Mouse (Mus musculus) neural tube, embryonic 14.5 days (tissue): ENCODE measurements around the gene Abcc1. TPM values are rescaled to one million over a fixed set of nuclear protein-coding genes. Genes with fewer than 3 reads are reported as not detected.

Source experiments
- ATAC-seq: fragments of 200-750 bp; cut with Nextera tagmentation; 2 replicates; pipeline ENCODE4 v1.8.0; 2017; ENCODE audit warnings: low read depth, mild to moderate bottlenecking, moderate TSS enrichment, moderate library complexity
- H3K27ac ChIP-seq: fragments of 300-500 bp; sonication (generic); 2 replicates; pipeline ENCODE4 v1.5.1; 2014; ENCODE audit warnings: low read depth, mild to moderate bottlenecking, control low read depth, low read length, moderate library complexity, mixed read lengths
- H3K27me3 ChIP-seq: fragments of 300-500 bp; sonication (generic); 2 replicates; pipeline ENCODE4 v1.6.1; 2014; ENCODE audit warnings: low read length; ENCODE audit not compliant: control insufficient read depth, insufficient read depth
- H3K36me3 ChIP-seq: fragments of 300-500 bp; sonication (generic); 2 replicates; pipeline ENCODE4 v1.6.1; 2014; ENCODE audit warnings: low read length, mixed read lengths; ENCODE audit not compliant: control insufficient read depth, insufficient read depth
- H3K4me1 ChIP-seq: fragments of 300-500 bp; sonication (generic); 2 replicates; pipeline ENCODE4 v1.6.1; 2014; ENCODE audit warnings: low read length; ENCODE audit not compliant: control insufficient read depth, insufficient read depth
- H3K4me2 ChIP-seq: fragments of 300-500 bp; sonication (generic); 2 replicates; pipeline ENCODE4 v1.6.1; 2014; ENCODE audit warnings: mild to moderate bottlenecking, low read depth, low read length, control low read depth
- H3K4me3 ChIP-seq: fragments of 300-500 bp; sonication (generic); 2 replicates; pipeline ENCODE4 v1.5.1; 2014; ENCODE audit warnings: low read depth, low read length, control low read depth, mixed read lengths
- H3K9ac ChIP-seq: fragments of 300-500 bp; sonication (generic); replicated peaks from 2 replicates; pipeline ENCODE4 v1.6.1; 2014; ENCODE audit warnings: low read depth, mild to moderate bottlenecking, control low read depth, low read length, mixed read lengths
- H3K9me3 ChIP-seq: fragments of 300-500 bp; sonication (generic); 2 replicates; pipeline ENCODE4 v1.6.1; 2016; ENCODE audit warnings: low read length; ENCODE audit not compliant: control insufficient read depth
- WGBS: fragments of 180-500 bp; shearing (Covaris S2); extraction: QIAGEN DNeasy Blood & Tissue Kit; methylation state at CpG from one replicate; pipeline ENCODE4 v1.1.7; 2014; 5-methylcytosine and 5-hydroxymethylcytosine counted together
- polyA plus RNA-seq: library from polyadenylated mRNA; unstranded; fragments of >200 nt; fragmentation: Nextera tagmentation; extraction: Ambion mirVana; gene quantifications from 2 replicates; pipeline ENCODE4 v1.2.1, GENCODE M21; 2014

Abcc1 gene
- polyA plus RNA-seq, 1 experiment from 2014 or later: 9.9 TPM

DNA sequence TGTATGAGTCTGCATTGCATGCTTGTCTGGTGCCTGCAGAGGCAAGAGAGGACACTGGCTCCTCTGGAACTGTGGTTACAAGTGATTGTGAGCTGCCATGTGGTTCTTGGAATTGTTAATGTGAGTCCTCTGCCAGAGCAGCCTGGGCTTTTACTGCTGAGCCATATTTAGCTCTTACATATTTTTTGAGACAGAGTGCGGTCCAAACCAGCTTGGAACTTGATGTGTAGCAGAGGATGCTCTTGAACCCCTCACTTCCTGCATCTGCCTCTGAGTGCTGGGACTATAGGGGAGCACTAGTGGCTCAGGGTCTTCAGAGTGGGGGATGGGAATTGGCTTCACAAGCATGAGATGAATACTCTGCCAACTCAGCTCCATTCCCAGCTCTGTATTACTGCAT is 10.0 kb downstream of the Abcc1 start:
- WGBS: 88% methylated on average over 1 of the region's 1 CpGs
- no peaks in the 10 kb centered on the region for H3K9me3 ChIP-seq
- no peak overlapping the region for H3K4me3 ChIP-seq
- H3K4me2 ChIP-seq: no peak overlapping the region
- H3K27me3 ChIP-seq: no peaks in the 10 kb centered on the region
- no peak overlapping the region for H3K9ac ChIP-seq
- no peaks in the 10 kb centered on the region for H3K36me3 ChIP-seq
- no peak overlapping the region for H3K27ac ChIP-seq
- no peak for ATAC-seq
- H3K4me1 ChIP-seq: no peaks in the 10 kb centered on the region

DNA sequence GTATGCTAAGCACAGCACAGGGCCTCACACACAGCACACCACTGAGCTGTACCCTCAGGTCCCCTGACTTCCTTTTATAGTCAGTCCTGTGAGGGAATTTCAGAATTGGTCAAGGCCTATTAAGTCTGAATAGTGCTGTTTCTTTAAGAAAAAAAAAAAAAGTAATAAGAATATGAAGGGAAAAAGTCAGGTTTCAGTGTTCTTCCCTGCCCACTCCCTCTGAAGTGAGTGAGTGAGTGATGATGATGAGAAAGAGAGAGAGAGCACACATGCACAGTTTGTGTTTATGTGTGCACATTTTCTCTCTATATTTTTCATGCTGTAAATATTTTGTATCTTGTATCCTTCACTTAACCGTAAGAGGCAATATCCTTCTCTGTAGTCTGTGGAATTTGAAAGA is 11.0 kb downstream of the Abcc1 start:
- Histone ChIP-seq H3K36me3 (no peaks in the 10 kb centered on the region), H3K4me1 (no peaks in the 10 kb centered on the region), H3K27me3 (no peaks in the 10 kb centered on the region), H3K4me3 (no peak overlapping the region), H3K27ac (no peak overlapping the region), H3K9me3 (no peaks in the 10 kb centered on the region), H3K9ac (no peak overlapping the region), H3K4me2 (no peak overlapping the region)
- WGBS: 69% methylated on average over 1 of the region's 1 CpGs
- no peak for ATAC-seq

DNA sequence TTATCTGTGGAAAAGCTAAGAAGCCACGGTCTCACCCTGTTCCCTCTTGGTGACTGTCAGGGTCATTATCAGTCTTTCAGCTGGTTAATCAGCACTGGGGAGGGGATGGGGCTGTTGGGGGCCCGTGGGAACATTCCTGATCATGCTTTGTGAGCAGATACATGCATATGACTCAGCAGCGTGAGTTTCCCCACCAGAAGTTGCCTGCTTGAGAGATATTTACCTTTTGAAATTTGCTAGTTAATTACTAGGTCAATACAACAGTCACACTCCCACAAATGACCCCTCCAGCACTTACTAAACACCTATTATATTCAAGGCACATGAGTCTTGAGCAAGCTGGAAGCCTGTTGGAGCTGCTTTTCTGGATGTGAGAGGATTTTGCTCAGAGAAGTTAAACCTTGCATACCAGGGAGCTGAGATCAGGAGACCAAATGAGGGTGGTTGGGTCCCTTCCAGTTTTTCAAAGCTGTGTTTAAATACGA is 11.5 kb downstream of the Abcc1 start:
- H3K4me1 ChIP-seq: no peaks in the 10 kb centered on the region
- H3K27ac ChIP-seq: no peak overlapping the region
- H3K4me3 ChIP-seq: no peak overlapping the region
- H3K9me3 ChIP-seq: no peaks in the 10 kb centered on the region
- 64% methylated on average over 4 of the region's 4 CpGs for WGBS
- no peak overlapping the region for H3K4me2 ChIP-seq
- H3K27me3 ChIP-seq: no peaks in the 10 kb centered on the region
- no peaks in the 10 kb centered on the region for H3K36me3 ChIP-seq
- H3K9ac ChIP-seq: no peak overlapping the region
- ATAC-seq: no peak

DNA sequence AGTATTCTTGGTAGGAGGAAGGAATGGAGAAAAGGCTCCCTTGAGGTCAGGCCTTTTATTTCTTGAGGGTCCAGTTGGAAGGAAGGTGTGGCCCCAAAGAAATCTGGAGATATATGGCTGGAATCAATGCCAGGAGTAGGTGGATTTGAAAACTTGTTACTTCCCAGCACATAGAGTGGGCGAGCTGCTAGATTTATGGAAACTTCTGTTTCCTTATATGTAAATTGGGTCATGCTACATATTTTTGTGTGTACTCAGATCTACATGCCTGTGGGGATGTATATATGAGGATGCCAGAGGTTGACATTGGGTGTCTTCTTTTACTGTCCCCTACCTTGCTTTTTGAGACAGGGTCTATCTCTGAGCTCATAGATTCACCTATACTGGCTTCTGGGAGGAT is 14.6 kb downstream of the Abcc1 start:
- H3K27me3 ChIP-seq: no peaks in the 10 kb centered on the region
- H3K9ac ChIP-seq: no peak overlapping the region
- no peaks in the 10 kb centered on the region for H3K4me1 ChIP-seq
- H3K4me2 ChIP-seq: no peak overlapping the region
- H3K27ac ChIP-seq: no peak overlapping the region
- 92% methylated on average over 1 of the region's 1 CpGs for whole genome bisulfite sequencing
- ATAC-seq: no peak
- no peaks in the 10 kb centered on the region for H3K36me3 ChIP-seq
- no peaks in the 10 kb centered on the region for H3K9me3 ChIP-seq
- no peak overlapping the region for H3K4me3 ChIP-seq

DNA sequence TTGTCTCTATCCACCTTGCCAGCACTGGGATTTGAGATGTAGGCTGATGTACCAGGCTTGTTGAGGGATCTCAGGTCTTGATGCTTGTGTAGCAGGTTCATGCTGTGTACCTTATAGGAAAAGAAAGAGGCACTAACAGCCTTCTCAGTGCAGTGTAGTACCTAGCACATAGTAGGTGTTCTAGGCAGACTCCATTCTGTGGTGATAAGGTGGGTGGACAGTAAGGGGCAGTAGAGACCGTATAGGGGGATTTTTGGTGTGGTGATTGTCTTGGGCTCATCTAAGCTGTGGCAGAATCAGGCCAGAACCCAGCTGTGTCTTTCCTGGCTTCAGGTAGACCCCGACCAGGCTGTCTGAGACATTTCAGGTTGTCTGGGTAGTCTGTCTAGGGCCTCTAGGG is 15.0 kb downstream of the Abcc1 start:
- Histone ChIP-seq H3K9me3 (no peaks in the 10 kb centered on the region), H3K4me1 (no peaks in the 10 kb centered on the region), H3K27me3 (no peaks in the 10 kb centered on the region), H3K4me3 (no peak overlapping the region), H3K27ac (no peak overlapping the region), H3K9ac (no peak overlapping the region), H3K4me2 (no peak overlapping the region), H3K36me3 (no peaks in the 10 kb centered on the region)
- no peak for ATAC-seq
- WGBS: 90% methylated on average over 2 of the region's 2 CpGs

DNA sequence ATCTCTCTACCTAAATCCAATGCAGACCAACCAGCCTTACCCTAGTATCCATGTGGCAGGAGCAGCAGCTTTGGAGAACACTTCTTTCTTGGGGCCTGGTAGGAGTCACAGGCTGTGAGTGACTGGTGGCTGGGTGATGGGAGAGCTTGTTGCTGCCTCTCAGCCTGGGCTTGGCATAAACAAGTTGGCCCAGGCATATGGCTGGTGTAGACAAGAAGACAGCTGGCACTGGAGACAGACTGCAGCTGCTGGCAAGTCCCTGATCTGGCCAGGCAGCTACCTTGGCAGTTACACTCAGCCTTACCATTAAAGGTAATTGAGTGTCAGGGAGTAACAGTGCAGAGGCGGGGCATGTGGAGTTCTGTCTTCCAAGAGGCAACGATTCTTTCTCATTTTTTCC is 16.0 kb downstream of the Abcc1 start:
- no peak for ATAC-seq
- Histone ChIP-seq H3K4me3 (no peak overlapping the region), H3K9me3 (no peaks in the 10 kb centered on the region), H3K4me2 (no peak overlapping the region), H3K27ac (no peak overlapping the region), H3K4me1 (no peaks in the 10 kb centered on the region), H3K9ac (no peak overlapping the region), H3K27me3 (no peaks in the 10 kb centered on the region), H3K36me3 (no peaks in the 10 kb centered on the region)
- 93% methylated on average over 2 of the region's 2 CpGs for WGBS

DNA sequence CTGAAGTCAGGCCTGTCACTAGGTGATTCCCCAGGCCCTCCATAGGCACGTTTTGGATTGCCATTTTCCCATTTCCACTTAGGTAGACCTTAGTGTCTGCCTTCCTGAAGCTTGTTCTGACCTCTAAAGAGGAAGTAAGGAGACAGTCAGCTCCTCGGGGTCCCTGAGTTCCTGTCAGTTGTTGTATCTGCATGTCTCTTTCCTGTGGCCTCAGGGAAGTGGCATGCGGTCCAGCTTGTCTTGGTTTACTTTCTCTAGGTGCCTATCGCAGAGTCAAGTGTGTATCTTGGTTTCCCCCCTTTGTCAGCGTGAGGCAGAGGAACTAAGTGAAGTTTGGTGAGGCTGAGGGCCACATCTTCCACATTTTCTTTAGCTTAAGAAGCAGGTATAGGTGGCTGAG is 17.3 kb downstream of the Abcc1 start:
- Histone ChIP-seq H3K27ac (no peak overlapping the region), H3K4me3 (no peak overlapping the region), H3K4me1 (no peaks in the 10 kb centered on the region), H3K9ac (no peak overlapping the region), H3K27me3 (no peaks in the 10 kb centered on the region), H3K9me3 (no peaks in the 10 kb centered on the region), H3K4me2 (no peak overlapping the region), H3K36me3 (no peaks in the 10 kb centered on the region)
- WGBS: 85% methylated on average over 5 of the region's 5 CpGs
- no peak for ATAC-seq

DNA sequence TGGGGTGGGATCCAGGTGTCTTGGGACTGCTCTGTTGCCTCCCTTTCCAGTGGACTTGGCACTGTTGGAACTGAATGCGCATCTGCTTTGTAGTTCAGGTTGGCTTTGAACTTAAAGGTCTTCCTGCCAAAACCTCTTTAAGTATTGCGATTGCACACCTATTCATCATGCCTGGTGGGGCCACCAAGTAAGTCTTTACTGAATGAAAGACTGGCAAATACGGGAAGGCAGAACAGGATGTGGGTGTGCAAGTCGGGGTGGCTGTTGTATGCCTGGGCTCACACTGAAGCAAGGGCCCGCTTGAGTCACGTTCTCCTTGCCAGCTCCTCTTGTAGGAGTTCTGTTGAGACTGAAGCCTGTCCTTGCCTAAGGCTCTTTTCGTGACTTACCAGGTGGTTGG is 18.5 kb downstream of the Abcc1 start:
- ATAC-seq: no peak
- 90% methylated on average over 7 of the region's 7 CpGs for WGBS
- Histone ChIP-seq H3K27ac (no peak overlapping the region), H3K9ac (no peak overlapping the region), H3K4me2 (no peak overlapping the region), H3K9me3 (no peaks in the 10 kb centered on the region), H3K27me3 (no peaks in the 10 kb centered on the region), H3K4me3 (no peak overlapping the region), H3K4me1 (no peaks in the 10 kb centered on the region), H3K36me3 (no peaks in the 10 kb centered on the region)

DNA sequence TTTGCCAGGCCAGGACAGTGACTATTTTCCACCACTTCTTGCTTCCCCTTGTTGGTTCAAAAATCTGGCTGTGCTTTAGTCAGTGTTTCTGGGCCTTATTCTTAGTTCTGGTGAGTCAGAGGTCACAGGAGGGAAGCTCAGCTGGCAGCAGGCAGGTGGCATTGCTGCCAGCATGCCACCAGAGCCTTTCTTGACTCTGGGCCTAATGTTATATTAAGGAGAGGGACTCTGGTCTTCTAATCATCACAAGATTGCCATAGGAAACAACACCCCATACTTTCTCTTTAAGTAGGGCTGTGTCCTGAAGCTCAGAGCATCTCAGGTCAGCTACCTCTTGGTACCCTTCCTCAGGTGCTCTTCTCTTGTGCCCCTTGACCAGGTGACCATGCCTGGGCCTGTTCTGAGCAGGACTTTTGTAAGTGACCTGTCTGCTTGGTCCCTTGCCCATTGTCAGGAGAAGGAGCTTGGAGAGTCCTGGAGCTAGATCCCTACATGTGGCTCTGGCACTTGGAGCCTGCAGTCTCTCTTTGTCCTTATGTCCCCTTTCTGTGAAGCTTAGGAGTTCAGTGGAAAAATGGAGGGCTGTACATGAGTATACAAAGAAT is 19.8 kb downstream of the Abcc1 start:
- no peaks in the 10 kb centered on the region for H3K4me1 ChIP-seq
- H3K27me3 ChIP-seq: no peaks in the 10 kb centered on the region
- H3K4me2 ChIP-seq: no peak overlapping the region
- no peak overlapping the region for H3K4me3 ChIP-seq
- H3K9me3 ChIP-seq: no peaks in the 10 kb centered on the region
- H3K27ac ChIP-seq: no peak overlapping the region
- no peak overlapping the region for H3K9ac ChIP-seq
- no peaks in the 10 kb centered on the region for H3K36me3 ChIP-seq
- no peak for ATAC-seq
